Mouse (Mus musculus): ENCODE measurements around the gene Arhgef12.
A peak's percentile ranks its signal among the peaks of the same experiment; 100 is the strongest.

Arhgef12 gene

DNA sequence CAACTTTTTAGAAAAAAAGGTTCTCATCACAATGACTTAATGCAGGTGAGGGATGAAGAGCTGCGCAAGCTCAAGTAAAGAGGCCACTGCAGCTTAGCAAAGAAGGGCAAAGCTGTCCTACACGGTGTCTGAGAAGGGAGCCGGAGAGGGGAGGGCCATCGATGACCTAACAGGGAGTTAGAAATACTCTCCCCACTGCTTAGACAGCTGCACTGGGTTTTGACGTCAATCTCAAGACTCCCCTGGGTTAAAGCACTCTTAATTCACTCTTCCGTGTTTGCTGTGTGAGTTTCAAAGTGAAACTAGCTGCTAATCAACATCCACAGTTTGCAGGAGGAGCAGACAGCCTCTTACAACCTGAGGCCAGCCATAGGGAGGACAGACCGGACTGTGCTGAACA, 30.9 kb downstream of the Arhgef12 start:
- no peak for DNase-seq (ENCODE audit: low read depth)

DNA sequence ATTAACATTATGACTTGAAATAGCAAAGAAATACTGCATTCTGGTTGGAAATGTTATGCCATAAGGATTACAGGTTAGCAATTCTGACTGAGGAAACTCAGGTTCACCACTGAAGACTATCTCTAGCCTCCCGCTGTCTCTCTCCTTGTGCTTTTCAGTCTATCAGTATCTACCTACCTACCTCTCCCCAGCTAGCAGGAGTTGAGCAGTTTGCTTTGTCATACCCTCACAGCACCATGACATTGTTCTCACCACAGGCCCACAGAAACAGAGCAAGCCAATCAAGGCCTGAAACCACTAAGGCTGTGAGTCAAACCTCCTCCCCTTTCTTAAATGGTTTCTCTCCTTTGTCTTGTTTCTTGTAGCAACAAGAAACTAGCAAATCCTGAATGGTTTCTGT, 32.4 kb downstream of the Arhgef12 start:
- no peak for DNase-seq (ENCODE audit: low read depth)

DNA sequence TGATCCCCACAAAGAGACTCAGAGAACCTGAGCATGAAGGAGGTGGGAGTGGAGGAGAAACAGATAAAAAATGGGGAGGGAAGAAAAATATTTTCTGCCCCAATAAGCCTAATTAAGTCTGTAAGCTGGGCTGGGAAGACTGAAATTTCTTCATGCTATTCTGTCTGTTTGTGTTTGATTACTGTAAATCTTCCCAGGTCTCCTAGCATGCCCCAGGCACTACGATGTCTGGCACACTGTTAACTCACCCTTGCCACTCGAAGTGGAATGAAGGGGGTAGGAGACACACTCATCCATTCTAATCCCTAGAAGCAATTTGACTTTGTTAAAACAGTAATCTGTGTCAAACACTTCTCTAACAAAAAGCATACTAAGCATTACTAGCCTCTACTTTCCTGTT, 35.3 kb downstream of the Arhgef12 start:
- DNase-seq (ENCODE audit: low read depth), result no peak

DNA sequence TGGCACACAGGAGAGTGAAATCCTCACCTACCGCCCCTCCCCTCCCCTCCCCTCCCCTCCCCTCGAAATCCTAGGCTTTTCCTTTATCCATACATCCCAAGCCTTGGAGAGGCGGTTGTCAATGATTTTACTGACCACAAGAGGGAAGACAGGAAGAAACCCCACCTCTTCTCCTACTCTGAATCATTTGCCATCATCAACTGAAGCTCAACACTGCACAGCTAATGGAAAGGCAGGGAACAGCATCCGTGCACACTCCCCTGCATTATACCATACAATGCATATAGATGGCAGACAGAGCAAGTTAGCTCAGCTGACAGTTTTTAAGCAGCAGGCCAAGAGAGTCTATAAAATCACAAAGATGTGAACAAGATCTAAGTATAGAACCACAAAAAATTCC, 35.9 kb downstream of the Arhgef12 start:
- no peak for DNase-seq (ENCODE audit: low read depth)

DNA sequence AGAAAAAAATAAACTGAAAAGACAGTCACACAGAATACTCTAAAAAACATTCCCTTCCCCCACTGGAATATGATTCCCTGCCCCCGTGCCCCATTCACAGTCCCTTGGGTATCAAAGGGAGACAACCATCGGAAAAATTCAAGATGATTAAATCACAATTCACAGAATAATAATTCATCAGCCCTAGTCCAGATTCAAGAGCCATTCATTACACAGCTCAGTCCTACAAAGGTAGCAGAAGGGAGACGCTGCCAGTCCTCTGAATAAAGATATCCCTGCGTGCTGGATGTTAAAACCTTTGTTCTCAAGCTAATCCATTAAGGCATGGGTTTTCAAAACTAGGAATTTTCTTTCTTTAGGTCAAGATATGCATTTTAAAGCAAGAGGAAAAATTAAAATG, 36.5 kb downstream of the Arhgef12 start:
- no peak for DNase-seq (ENCODE audit: low read depth)

DNA sequence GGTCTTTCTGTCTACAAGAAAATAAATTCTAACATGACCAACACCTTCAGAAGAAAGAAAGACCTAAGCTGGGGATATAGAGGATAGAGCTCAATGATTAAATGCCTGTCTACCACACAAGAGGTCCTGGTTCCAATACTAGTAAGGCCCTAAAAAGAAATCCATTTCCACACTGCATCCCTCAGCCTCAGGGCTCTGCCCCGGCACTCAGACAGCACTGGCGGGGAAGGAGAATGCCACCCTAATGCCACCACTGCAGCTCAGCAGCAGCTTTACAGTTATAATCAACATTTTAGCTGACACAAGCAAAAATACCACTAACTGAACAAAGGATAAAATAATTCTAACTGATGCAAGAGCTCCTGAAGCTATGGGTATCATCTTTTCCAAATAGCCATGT, 36.9 kb downstream of the Arhgef12 start:
- DNase-seq (ENCODE audit: low read depth), result no peak

DNA sequence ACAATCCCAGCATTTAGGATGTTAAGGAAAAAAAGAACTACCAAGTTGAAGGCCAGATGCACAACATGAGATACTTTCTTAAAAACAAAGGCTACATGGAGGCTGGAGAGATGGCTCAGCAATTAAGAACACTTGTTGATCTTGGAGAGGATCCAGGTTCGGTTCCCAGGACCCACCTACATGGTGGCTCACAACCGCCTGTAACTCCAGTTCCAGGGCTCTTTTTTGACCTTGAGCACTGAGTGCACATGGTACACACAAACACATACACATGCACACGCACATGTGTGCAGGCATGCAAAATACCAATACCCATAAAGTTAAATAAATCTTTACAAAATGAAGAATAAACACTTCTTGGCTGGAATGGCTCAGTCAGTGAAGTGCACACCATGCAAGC, 39.1 kb downstream of the Arhgef12 start:
- DNase-seq (ENCODE audit: low read depth), result no peak

DNA sequence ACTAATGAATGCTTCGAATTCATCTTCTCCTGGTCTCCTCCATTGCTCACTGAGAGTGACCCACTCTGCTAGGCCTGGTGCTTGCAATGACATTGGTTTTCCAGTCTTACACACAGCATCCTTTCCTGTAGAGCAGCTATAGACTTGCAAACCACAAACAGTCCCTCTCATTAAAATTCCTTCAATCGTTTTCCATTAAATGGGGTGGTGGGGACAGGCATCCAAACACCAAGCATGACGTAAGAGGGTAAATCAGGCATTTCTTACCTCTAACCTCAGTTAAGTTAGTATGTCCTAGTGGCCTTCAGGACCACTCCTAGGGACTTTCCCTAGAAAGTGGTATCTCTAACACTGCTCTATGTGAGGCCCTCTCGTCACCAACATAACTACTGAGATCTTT, 41.8 kb downstream of the Arhgef12 start:
- DNase-seq (ENCODE audit: low read depth), result no peak

DNA sequence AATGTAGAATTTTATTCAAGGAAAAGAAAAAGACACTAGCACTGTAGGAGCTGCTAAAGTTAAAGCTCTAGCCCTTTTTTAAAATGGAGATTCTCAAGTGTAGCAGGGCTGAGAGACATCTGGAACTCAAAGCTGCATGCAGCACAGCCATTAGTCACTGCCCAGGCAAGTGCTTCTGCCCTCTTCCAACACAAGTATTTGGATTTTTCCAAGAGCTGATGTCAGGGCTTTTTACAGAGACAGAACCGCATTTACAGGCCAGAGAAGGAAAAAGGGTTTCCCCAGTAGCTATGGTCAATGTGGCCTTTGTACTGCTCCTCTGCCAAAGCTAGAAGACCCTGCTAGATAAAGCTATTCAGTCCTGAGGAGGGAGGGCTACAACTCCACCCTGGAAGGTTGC, 45.5 kb downstream of the Arhgef12 start:
- peak; percentile 37 for DNase-seq (ENCODE audit: low read depth)

DNA sequence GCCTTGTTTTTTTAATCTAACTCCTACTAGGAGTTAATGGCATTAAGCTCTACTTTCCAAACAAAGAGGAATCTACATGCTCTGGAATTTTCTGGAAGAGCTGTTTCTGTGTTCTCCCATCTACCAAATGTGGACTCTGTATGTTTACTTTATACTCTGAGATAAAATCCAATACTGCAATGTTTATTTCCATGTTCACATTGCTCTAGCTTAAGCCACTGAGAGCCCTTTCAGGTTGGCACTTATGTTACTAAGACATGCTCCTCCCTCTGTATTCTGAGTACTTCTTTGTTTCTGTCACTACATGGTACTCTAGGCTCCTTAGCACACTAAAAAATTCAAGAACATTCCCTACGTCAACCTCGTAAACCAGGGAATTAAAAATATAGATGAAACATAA, 56.6 kb downstream of the Arhgef12 start:
- DNase-seq (ENCODE audit: low read depth), result no peak

DNA sequence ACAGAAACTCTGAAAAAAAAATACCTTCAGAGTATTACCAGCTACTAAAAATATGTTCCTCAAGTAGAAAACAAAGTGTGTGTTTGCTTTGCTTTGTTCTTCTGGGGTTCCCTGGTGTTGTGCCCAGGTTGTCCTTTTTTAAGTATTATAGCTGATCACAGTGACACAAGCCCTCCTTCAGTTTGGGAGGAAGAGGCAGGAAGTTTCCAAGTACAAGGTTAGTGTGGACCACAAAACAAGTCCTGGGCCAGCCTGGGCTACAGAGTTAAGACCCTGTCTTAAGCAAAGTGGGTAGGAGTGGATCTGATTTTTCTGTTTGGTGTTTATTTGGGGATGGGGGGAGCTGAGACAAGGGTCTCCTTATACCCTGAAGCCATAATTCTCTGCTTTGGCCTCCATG, 62.6 kb downstream of the Arhgef12 start:
- no peak for DNase-seq (ENCODE audit: low read depth)

DNA sequence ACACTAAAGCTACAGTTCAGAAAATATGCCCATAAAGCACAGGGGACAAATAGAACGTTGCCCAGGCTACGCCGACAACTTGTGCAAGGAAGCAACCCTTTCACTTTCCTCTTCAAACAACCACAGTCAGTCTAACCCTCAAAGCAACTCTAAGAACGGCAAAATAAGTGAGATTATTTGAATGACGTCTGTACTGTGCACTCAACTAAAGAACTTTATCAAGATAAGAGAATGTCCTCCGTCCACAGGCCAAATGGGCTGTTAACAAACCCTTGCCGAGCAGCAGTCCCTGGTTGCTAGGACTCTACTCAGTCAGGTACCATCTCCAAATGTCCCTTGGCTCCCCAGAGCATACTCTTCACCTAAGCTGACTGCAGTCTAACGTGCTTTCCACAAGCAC, 68.6 kb downstream of the Arhgef12 start:
- no peak for DNase-seq (ENCODE audit: low read depth)

DNA sequence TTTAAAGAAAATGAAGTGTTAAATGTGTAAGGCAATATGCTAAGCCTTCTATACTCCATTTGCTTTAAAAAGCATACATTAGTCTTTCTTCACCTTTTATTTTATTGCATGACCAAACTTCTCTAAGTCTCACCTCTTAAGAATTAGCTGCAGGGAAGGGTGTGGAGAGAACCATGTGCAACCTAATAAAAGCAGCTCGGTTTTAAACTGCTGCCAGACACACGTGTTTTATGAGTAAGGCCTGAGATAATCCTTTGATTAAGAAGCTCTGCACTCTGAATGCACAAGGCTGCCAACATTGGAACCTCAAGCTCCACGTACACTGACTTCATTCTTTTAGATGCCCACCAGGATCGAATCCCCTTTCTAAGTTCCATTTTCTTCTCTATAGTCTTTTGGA, 71.8 kb downstream of the Arhgef12 start:
- DNase-seq (ENCODE audit: low read depth), result peak; percentile 25

DNA sequence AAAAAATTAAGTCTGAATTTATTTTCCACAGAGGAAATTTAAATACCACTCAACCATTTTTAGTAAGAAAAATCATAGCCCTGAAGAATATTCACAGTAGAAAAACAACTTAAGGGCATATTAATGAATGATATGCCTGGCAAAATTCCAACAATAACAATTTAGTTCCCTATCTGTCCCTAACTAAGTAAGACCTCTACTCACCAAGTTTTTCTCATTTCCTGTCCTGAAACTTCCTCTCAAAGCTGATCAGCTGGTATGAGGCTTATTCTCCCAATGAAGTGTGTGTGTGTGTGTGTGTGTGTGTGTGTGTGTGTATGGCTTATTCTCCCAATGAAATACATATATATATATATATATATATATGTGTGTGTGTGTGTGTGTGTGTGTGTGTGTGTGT, 72.8 kb downstream of the Arhgef12 start:
- DNase-seq (ENCODE audit: low read depth), result no peak

DNA sequence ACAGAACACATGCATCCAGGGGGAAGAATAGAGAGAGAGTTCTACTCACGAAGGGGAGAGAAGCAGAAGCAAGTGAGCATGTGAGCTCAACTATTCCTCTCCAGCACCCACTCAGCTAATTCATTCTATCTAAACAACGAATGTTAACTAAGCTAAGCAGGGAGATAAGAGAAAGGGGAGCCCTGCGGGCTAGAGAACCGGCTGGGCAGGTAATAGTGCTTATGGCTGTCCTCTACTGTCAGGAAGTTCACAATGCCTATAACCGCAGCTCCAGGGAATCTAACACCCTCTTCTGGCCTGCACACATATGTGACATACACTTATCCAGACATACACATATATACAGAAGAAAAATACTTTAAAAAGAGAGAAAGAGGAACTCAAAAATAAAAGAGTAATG, 79.3 kb downstream of the Arhgef12 start:
- DNase-seq (ENCODE audit: low read depth), result no peak

DNA sequence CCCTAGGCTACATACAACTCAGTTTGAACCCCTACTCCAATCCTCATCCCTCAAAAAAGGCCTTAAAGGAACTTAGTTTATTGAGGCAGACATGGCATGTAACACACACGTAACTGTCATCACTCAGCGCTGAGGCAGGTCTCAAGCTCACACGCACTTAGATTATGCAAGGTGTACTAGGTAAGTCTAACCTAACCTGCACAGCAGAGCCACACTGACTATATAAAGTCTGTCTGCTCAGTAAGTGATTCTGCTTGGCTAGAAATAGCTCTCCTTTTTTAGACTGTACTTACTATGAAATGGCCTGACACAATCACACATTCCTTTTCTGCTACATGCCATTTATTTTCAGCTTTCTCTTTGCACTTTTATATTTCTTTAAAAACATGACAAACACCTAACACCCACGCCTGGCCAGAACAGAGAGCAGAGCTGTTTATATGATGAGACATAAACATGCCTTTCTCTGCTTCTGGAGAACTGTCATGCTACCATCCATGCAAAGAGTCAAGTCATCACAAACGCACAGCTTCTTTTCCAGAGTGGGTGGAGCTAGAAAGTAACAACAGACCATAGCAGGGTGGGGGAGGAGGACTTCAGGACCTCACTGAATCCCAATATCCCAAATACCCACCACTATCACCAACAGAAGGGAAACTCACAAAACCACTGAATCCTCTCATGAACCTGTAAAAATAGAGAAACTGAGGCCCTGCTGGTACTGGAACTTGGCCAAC, 85.4 kb downstream of the Arhgef12 start:
- DNase-seq (ENCODE audit: low read depth), result no peak

DNA sequence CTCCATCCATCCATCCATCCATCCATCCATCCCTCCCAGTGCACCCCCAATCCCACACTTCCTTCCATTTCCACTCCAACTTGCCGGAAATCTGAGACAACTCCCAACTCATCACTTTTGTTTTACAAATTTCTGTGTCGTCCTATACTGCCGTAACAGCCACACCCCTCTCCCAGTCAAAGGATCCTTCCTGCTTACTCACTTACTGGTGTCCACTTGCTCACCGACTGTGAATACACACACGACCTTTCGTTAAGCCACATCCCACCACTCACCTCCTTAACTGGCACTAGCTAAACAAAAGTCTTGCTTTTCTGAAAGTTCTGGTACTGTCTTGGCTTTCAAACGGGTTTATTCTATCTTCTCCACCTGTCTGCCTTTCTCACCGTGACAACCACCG, 87.4 kb downstream of the Arhgef12 start:
- no peak for DNase-seq (ENCODE audit: low read depth)

DNA sequence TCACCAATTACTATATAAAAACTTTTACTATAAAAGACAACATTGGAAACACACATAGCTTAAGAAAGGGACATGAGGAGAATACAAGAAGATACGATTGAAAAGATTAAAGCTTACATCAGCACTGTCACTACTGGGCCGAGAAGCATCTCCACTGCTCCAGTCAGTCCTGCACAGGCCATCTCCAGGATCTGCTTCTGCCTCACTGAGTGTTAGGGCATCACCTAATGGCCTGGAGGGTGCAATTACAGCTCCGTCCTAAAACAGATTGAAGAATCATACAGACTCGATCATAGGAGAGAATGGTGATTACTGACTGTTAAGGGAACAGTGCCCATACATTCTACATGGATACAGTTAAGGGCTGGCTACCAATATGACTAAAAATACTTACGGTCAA, 91.3 kb downstream of the Arhgef12 start:
- DNase-seq (ENCODE audit: low read depth), result peak; percentile 22

DNA sequence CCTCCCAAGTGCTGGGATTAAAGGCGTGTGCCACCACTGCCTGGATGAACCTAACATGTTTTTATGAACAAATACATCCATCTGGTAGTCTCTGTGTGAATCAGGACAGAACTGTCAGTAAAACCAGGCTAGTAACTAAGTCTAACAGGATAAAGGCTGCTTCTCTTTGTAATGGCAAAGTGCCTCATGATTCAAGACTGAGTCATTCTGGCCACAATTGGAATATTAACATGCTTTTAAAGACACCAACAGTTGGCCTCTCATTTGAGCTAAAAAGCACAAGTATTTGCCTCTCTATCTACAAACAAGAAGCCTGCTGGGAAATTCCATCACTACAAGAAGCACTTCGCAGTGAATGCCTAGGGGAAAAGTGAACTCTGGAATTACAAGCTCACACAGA, 91.7 kb downstream of the Arhgef12 start:
- peak; percentile 88 for DNase-seq (ENCODE audit: low read depth)

DNA sequence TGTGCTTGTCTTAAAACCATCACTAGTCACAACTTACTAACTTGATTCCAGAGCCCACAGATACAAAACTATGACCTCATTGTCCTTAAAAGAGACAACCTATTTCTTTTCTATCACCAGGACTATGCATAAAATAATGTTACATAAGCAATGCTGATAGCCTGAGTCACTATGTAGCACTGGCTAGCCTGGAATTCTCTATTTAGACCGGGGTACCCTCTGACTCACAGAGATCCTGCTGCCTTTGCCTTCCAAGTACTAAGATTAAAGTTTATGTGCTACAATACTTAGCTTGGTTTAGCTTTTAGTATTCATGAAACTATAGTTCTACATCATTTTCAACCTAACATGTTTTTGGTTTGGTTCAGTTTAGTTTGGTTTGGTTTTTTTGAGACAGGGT, 92.2 kb downstream of the Arhgef12 start:
- DNase-seq (ENCODE audit: low read depth), result peak; percentile 14

DNA sequence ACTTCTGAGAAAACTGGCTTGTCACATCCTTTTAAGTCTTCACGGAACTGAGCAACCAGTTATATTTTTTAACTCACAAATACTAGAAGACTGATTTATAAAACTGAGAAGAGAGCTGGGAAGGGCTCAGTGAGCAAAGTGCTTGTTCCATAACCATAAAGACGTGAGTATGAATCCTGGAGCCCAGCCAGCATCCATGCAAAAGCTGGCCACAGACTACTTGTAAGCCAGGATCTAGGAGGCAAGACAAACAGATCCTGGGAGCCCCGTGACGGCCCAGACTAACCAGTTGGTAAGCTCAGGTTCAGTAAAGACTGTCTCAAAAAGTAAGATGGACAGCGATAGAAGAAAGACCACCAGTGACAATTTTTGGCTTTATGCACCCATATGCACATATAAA, 94.5 kb downstream of the Arhgef12 start:
- DNase-seq (ENCODE audit: low read depth), result peak; percentile 57

DNA sequence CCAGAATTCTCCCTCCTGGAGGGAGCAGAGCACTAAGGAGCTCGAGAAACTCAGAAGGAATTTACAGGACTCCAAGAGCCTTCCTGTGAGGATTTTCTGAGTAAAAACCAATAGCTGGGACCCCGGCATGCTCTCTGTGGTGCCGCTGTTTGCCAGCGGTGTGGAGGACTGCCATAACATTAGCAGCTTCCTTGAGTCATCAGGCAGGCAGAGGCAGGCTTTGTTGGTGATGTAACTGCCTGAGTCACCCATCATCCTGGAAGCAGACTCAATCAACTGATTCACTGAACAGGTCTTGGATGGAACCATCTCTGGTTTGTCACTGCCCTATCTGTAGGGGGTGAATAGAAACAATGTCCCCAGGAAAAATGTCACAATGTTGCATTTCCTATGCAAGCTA, 96.0 kb downstream of the Arhgef12 start:
- DNase-seq (ENCODE audit: low read depth), result peak; percentile 90

DNA sequence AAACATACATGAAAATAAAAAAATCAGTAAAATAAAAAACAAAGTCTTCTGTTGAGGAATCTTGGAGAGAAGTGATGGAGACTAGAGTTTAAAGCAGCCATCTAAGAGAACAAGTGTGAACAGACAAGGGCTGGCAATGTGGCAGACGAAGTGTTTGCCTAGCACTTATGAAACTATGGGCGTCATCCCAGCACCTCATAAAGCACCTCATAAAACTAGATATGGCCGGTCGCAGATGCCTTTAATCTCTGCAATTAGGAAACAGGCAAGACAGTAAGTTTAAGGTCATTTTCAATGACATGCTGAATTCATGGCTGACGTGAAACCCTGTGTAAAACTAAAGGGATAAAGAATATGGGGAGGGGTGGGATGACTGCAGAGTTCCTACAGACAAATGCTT, 103.2 kb downstream of the Arhgef12 start:
- DNase-seq (ENCODE audit: low read depth), result no peak

DNA sequence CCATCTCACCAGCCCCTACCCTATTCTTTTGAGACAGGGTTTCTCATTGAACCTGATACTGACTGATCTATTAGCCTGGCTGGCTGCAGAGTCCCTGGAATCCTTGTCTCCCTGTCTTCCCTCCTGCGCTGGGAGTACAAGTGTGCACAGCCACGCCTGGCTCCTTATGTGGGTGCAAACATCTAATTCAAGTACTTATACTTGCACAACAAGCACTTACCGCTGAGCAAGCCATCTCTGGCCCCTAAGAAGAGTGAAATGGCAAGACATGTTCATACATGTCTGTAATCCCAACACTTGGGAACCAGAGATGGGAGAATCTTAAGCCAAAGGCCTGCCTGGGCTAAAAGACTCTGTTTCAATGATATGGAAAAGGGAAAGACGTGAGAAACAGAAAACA, 104.0 kb downstream of the Arhgef12 start:
- no peak for DNase-seq (ENCODE audit: low read depth)

Data from NIH3T3 (cell line).